Mouse (Mus musculus) embryo, embryonic 10.5 days (tissue): ENCODE data around the gene Lacc1.
"Not testable (repeated sequence)": the region's sequence is repeated elsewhere in the genome, so short reads cannot be mapped to it uniquely, and the experiment has no call there.

Source experiments
- DNase-seq: peaks from one replicate; pipeline ENCODE4 v3.0.0-alpha.2; 2015; ENCODE audit warnings: low spot score

Gene Lacc1

DNA sequence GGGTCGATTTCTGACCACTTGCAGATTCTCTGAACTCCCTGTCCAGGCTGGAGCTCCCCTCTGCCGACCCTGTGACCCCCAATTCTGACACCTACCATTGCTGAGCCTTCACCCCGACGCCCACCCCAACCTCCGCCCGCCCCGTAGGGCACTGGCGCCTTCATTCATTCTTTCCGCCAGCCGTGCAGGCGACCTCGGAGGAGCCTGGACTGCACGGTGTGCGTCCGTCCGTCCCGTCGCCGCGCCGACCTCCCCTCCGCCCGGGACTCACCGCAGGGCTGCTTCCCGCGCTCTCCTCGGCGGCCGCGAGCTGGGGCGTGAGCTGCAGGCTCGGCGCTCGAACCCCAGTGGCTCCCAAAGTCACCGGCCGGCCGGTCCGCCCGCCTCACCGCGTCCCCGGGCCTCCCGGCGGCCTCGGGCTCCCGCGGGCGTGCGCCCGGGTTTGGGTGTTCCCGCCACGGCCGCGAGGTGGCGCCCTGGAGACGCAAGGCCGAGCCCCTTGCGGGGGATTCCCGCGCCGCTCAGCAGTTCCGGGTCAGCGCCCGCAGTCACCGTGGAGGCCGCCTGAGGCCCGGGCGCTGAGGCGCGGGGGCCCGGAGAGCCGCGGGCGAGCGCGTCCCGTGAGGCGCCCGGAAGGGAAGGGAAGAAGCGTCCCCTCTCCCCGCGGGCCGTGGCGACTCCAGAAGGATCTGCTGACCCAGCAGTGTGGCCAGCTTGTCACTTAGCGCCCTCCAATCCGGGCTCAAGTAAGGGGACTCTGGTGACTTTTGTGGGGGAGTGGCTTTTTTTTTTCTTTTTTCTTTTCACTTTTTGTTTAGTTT lies at the start of gene Lacc1, which contains the start of gene Ccdc122:
Gene Lacc1 (minus strand): TSS at position 679 of the 821 bp plus-strand sequence.
Gene Ccdc122 (plus strand): TSS at position 547 of the 821 bp plus-strand sequence.
- DNase-seq = peak; percentile 77

DNA sequence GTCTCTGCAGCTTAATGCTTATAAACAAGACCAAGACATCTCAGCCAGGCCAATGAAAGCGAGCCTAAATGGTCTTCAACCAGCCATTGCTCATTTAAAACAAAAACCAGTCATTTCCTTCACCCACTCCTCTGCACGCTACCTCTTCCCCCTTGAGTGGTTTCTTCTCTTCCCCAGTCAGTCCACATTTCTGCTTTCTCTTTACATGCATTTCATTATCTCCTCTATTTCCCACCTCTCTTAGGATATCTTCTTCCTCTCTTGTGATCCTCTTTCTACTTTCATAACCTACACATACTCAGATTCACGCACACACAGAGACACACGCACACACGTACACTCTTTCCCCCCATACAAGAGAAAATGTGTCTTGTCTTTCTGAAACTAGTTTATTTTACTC lies 44.5 kb upstream of the Lacc1 start:
- no peak for DNase-seq

DNA sequence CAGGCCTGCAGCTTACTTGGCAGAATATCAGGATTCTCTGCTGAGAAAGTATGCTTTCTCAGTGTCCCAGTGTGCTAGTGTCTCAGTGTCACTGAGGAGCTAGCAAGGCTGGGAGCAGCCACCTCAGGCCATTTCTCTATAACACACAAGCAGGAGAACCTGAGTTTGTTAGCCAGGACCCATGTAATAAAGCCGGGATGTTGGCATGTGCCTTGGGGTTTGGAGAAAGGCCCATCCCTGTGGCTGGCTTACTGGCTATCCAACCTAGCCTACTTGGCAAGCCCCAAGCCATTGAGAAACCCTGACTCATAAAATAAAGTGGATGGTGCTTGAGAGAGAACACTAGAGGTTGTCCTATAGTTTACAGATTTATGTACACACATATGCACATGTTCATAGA lies 32.7 kb upstream of the Lacc1 start:
- DNase-seq = no peak

DNA sequence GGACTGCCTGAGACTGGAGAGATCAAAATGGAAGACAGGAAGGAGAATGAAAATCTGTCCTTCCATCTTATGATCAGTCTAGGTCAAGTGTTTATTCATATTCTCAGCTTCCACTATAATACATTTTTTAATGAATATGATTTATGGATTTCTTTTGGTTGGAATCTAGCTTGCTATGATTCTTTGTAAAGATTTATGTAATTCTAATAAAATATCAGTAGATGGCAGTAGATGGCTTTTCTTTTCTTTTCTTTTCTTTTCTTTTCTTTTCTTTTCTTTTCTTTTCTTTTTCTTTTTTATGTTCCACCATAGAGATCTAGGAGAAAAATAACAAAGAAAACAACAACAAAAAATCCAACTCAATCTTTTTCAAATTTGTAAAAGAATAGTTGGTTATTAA lies 16.6 kb upstream of the Lacc1 start:
- no peak for DNase-seq

DNA sequence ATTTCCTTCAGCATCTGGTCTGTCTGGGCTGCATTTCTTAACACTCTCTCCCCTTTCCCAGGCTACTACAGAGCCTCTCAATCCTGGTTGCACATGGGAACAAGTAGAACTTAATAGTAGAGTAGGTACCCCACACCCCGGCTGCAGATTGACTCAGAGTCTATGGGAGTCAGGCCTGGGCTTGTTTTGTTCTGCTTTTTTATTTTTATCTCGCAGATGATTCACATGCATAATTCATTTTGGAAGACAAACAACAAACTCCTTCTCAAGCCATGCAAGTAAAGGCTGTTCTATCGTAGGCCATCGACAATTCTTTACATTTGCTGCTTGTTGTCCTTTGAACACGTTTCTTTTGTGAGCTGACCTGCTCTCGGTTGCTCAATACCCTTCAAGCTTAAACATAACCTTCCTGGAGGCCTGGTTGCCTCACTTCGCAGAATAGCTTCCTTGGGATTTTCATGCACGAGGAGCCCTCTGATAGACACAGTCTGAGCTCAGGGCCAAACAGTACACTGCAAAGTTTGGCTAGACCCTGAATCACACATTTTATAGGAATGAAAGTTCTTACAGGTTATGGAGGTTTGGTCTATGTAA lies 1.2 kb upstream of the Lacc1 start:
- DNase-seq = no peak

DNA sequence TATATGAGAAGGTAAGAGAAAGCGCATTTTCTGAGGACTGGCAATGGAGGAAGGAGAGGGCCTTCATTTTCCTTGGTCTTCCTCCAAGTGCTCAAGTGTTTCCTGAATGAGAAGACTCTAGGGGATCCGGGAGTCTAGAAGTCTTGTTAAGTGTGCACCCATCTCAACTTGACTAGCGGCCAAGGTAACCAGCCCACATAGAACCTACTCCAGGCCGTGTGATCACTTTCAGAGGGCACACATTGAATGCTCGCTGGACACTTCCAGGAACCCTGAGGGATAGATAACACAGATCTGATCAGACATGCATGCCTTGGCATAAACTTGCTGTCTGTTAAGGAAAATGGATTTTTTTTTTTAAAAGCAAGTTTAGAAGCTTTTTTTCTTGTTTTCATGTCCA lies 626 bp upstream of the Lacc1 start:
- DNase-seq = no peak

DNA sequence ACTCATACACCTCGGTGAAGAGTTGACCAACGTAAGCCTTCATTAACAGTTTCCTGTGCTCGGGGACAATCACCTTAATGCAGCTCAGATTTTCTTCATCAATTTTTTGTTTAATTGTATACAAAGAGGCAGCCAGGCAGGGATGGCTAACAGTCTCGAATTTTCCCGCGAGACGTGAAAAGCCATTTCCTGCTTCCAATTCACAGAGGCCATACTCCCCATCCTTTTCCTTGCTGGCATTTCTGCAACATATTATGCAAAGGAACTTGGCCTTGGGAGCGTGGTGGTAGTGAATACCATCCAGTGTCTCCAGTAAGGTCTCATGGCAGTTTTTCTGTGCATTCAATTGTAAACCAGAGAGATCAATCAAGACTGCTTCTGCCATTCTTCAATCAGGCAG lies 1.7 kb downstream of the Lacc1 start:
- no peak for DNase-seq

- peak; percentile 13 for DNase-seq
Observed at GRCm38 (mm10) chr14:77034175-77034915, 2.4 kb downstream of the Lacc1 start.

- no peak for DNase-seq
Observed at GRCm38 (mm10) chr14:77033391-77033790, 3.3 kb downstream of the Lacc1 start.

DNA sequence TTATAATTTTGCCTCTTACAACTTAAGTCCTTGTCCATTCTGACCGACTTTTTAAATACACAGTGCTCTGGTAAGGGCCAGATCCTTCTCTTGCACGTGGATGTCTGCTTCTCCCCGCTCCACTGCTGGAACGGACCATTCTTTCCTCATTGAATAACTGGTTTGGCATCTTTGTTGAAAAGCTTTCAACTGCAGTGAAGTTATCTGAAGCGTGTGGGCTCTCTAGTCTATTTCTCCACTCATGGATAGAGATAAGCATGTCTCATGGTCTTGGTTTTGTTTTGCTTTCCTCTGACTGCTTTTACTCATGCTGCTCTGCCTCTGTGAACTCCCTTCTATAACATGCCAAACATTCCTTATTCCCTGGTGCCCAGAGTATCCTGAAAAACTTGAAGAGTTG lies 4.3 kb downstream of the Lacc1 start:
- DNase-seq = no peak

DNA sequence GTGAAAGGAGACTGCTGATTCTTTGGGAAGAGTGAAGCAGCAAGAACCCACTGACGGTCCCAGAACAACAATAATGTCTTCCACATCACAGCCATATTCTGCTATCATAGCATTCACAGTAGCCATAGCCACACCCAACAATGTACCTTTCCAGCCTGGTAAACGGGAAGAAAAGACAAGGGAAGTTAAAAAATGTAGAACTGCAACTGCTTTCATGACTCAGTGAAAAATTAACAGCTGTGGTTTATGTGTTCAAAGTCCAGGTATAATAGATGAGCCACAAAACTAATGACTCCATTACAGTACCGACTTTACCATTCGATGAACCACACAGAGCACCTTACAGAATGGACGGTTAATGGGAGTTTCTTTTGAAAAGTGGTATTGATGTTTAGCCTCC lies 5.9 kb downstream of the Lacc1 start:
- no peak for DNase-seq

GRCm38 (mm10) chr14:77029319-77030054 lies 7.2 kb downstream of the Lacc1 start:
- DNase-seq = no peak

- DNase-seq = no peak
Observed at GRCm38 (mm10) chr14:77024499-77024898, 12.2 kb downstream of the Lacc1 start.

GRCm38 (mm10) chr14:77017211-77017610 lies 19.5 kb downstream of the Lacc1 start:
- DNase-seq = no peak

DNA sequence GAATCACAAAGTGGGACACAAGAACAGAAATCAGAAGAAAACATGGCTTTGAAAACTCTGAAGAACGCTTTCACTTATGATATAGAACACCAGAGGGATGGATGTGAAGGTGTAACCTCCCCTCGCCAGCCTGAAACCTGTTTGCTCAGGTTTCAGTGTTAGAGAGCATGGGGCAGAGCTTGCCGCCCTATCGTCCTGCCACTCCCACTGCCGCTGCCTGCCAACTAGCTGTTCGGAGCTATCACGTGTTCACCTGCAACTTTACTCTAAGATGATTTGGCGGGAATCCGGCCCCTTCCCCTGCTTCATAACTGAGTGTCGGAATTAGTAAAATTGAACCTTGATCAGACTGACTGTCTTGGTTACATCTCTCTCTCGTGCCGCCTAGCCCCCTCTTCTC lies 19.9 kb downstream of the Lacc1 start:
- DNase-seq = not testable (repeated sequence)

GRCm38 (mm10) chr14:77011804-77012203 lies 24.9 kb downstream of the Lacc1 start:
- peak; percentile 89 for DNase-seq

DNA sequence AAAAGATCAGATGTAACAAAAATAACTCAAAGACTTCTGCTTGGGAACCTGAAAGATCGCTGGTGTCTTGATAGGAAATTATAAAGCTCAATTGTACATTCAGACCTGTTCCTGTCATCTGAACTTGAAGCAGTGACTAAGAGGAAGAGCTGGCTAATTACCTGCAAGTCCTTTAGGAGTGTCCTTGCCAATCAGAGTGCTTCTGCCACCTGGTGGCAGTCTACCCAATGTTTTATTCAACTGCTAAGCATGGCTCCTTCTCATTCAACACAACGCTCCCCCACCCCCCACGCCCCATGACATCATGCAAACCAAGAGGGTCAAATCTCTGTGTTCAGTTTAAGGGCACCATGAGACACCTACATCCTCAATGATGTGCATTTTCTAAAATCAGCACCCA lies 28.5 kb downstream of the Lacc1 start:
- peak; percentile 87 for DNase-seq

- DNase-seq = peak; percentile 50
Observed at GRCm38 (mm10) chr14:77005566-77005965, 31.1 kb downstream of the Lacc1 start.

DNA sequence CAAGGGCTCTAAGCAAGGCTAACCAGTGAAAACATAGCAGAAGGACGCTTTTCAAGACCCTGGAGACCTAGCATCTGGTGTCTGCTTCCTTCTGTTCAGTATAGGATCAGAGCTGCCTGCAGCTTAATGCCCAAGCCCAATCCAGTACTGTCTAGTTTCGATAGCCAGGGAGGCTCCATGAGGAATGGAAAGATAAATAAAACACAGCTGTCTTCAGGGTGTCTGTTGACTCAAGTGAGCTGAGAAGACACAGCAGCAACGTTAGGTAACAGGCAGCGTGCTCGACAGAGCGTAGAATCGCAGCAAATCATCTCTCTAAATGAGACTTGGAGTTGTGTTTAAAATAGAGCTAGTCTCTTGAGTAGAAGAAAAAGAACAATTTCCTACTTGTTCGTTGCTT lies 32.0 kb downstream of the Lacc1 start:
- DNase-seq = peak; percentile 49

DNA sequence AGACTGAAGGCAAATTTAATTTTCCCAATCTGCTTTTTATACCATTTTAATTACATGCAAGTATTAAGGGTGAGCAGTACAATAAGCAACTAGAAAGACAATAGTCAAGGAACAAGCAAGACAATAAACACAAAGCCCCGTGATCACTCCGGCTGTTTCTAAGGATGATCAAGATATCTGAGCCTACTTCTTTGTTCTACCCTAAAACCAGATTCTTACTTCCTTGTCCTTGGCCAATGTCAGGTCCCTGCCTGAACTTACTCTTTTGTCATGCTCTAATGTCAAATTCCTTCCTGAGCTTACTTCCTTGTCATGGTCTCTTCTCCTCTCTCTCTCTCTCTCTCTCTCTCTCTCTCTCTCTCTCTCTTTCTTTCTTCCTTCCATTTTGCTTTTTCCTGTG lies 46.4 kb downstream of the Lacc1 start:
- DNase-seq = not testable (repeated sequence)

DNA sequence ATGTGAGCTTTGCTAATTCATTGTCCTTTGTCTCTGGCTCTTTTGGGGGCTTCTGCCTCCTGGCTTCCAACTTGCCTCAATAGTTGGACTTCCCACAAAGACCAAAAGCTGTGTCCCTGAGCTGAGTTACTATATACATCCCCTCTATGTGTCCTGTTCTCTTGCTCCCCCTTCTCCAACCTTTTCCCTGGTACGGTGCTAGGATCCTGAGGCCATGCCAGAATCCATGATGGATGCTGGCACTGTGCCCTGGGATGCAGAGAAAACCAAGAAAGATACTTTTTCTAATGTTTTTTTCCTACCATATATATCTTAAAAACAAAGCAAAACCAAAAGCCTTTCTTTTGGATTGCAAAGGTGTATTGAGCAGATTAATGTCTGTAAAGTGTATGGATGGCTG lies 54.9 kb downstream of the Lacc1 start:
- DNase-seq = no peak

GRCm38 (mm10) chr14:76981176-76981575 lies 55.5 kb downstream of the Lacc1 start:
- no peak for DNase-seq
